Mouse (Mus musculus) kidney, embryonic 14.5 days (tissue): ENCODE measurements around the gene Sec16a. TPM values are rescaled to one million over a fixed set of nuclear protein-coding genes. Genes with fewer than 3 reads are reported as not detected.

Experiments used
- ATAC-seq: fragments of 200-750 bp; cut with Nextera tagmentation; 2 replicates; pipeline ENCODE4 v1.8.0; 2017; ENCODE audit warnings: moderate number of reproducible peaks, mild to moderate bottlenecking, moderate TSS enrichment, moderate library complexity; ENCODE audit not compliant: low FRiP score, low TSS enrichment
- H3K27ac ChIP-seq: fragments of 300-500 bp; sonication (generic); 2 replicates; pipeline ENCODE4 v1.5.1; 2014; ENCODE audit warnings: low read depth, mild to moderate bottlenecking, low read length, moderate library complexity, mixed read lengths
- H3K27me3 ChIP-seq: fragments of 300-500 bp; sonication (generic); 2 replicates; pipeline ENCODE4 v1.6.1; 2014; ENCODE audit warnings: mild to moderate bottlenecking, low read length; ENCODE audit not compliant: control insufficient read depth, insufficient read depth
- H3K36me3 ChIP-seq: fragments of 300-500 bp; sonication (generic); 2 replicates; pipeline ENCODE4 v1.6.1; 2014; ENCODE audit warnings: low read length, mixed read lengths; ENCODE audit not compliant: control insufficient read depth, insufficient read depth
- H3K4me1 ChIP-seq: fragments of 300-500 bp; sonication (generic); 2 replicates; pipeline ENCODE4 v1.6.1; 2014; ENCODE audit warnings: low read length, mixed read lengths; ENCODE audit not compliant: control insufficient read depth, insufficient read depth
- H3K4me2 ChIP-seq: fragments of 300-500 bp; sonication (generic); replicated peaks from 2 replicates; pipeline ENCODE4 v1.6.1; 2014; ENCODE audit warnings: low read depth, mild to moderate bottlenecking, low read length
- H3K4me3 ChIP-seq: fragments of 300-500 bp; sonication (generic); 2 replicates; pipeline ENCODE4 v1.5.1; 2014; ENCODE audit warnings: mild to moderate bottlenecking, low read length
- H3K9ac ChIP-seq: fragments of 300-500 bp; sonication (generic); 2 replicates; pipeline ENCODE4 v1.6.1; 2014; ENCODE audit warnings: low read depth, mild to moderate bottlenecking, low read length, moderate library complexity
- H3K9me3 ChIP-seq: fragments of 300-500 bp; sonication (generic); 2 replicates; pipeline ENCODE4 v1.6.1; 2016; ENCODE audit warnings: low read length; ENCODE audit not compliant: control insufficient read depth
- WGBS: fragments of 180-500 bp; shearing (Covaris S2); extraction: QIAGEN DNeasy Blood & Tissue Kit; methylation state at CpG from one replicate; pipeline ENCODE4 v1.1.7; 2014; 5-methylcytosine and 5-hydroxymethylcytosine counted together
- microRNA-seq: library from miRNA; unstranded; fragments of <30 nt; microRNA quantifications from one replicate; pipeline ENCODE4, GENCODE M21; 2016
- polyA plus RNA-seq: library from polyadenylated mRNA; unstranded; fragments of >200 nt; fragmentation: Nextera tagmentation; extraction: Ambion mirVana; gene quantifications from 2 replicates; pipeline ENCODE4 v1.2.1, GENCODE M21; 2014

Gene Sec16a
- polyA plus RNA-seq, 1 experiment from 2014 or later: 43.9 TPM

- Histone ChIP-seq H3K27me3 (no peaks in the 10 kb centered on the region), H3K4me2 (no peak overlapping the region), H3K36me3 (peaks cover 65% of the 10 kb centered on the region), H3K9ac (no peak overlapping the region), H3K27ac (no peak overlapping the region), H3K4me1 (no peaks in the 10 kb centered on the region), H3K4me3 (no peak overlapping the region), H3K9me3 (no peaks in the 10 kb centered on the region)
- no peak for ATAC-seq
- 85% methylated on average over 10 of the region's 10 CpGs for WGBS
These were observed 80.1 kb downstream of the Sec16a start for GRCm38 (mm10) chr2:26364738-26365465.

DNA sequence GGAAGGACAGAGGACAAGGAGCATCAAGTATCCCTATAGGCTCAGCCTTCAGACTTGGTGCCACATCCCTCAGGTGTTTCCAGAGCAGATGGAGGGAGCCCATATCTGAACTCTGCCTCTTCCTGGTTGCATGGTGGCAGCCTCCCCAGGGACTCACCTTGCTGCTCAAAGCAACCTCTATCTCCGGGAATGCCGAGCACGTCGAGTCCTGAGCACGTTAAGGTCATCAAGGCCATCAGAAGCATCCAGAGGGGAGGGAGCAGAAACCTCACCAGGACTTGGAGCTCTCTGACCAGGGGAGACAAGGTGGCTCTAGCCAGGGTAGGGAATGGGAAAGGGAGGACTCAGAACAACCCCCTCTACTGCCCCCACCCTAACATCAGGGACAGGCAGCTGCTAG is 81.5 kb downstream of the Sec16a start:
- Histone ChIP-seq H3K27me3 (no peaks in the 10 kb centered on the region), H3K4me1 (no peaks in the 10 kb centered on the region), H3K27ac (no peak overlapping the region), H3K9ac (no peak overlapping the region), H3K4me3 (no peak overlapping the region), H3K9me3 (no peaks in the 10 kb centered on the region), H3K36me3 (peaks cover 51% of the 10 kb centered on the region), H3K4me2 (no peak overlapping the region)
- 75% methylated on average over 5 of the region's 5 CpGs for WGBS
- no peak for ATAC-seq

GRCm38 (mm10) chr2:26362991-26363390 is 82.0 kb downstream of the Sec16a start:
- Histone ChIP-seq H3K36me3 (peaks cover 46% of the 10 kb centered on the region), H3K9me3 (no peaks in the 10 kb centered on the region), H3K4me2 (no peak overlapping the region), H3K27ac (no peak overlapping the region), H3K27me3 (no peaks in the 10 kb centered on the region), H3K4me3 (no peak overlapping the region), H3K9ac (no peak overlapping the region), H3K4me1 (no peaks in the 10 kb centered on the region; the same call in 1 of the 2 replicates)
- ATAC-seq: no peak
- WGBS: 82% methylated on average over 5 of the region's 5 CpGs

DNA sequence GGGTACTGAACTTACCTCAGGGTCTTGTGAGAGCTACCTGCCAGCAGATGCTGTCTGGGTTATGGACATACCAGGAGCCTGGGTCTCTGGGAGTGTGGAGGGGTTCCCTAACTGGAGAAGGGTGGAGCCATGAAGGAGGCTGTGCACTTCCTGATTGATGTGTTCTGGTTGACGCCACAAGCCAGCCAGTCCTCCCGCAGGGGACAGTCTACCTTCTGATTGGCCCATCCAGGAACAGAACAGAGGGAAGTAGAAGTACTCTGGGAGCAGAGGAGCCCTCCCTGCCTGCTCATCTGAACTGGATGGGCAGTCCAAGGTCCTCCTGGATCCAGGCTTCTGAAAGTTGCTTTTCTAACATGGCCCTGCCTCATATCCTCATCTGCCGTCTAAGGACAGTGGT is 84.2 kb downstream of the Sec16a start, which contains the start of gene Card9:
Gene Card9, minus strand, starts transcription at position 147 of the 400 bp plus-strand sequence.
- Histone ChIP-seq H3K27me3 (no peaks in the 10 kb centered on the region), H3K9me3 (no peaks in the 10 kb centered on the region), H3K9ac (no peak within 1 kb of the TSS), H3K4me2 (no peak within 1 kb of the TSS), H3K27ac (no peak within 1 kb of the TSS), H3K4me1 (peaks cover 6% of the 10 kb centered on the region; the same call in 1 of the 2 replicates), H3K4me3 (no peak within 1 kb of the TSS), H3K36me3 (peaks cover 24% of the 10 kb centered on the region)
- no peak for ATAC-seq
- 34% methylated on average over 3 of the region's 3 CpGs for WGBS

- Histone ChIP-seq H3K9me3 (no peaks in the 10 kb centered on the region), H3K4me1 (peaks cover 6% of the 10 kb centered on the region; the same call in 1 of the 2 replicates), H3K27me3 (no peaks in the 10 kb centered on the region), H3K4me3 (no peak overlapping the region), H3K27ac (no peak overlapping the region), H3K36me3 (peaks cover 16% of the 10 kb centered on the region), H3K9ac (no peak overlapping the region), H3K4me2 (no peak overlapping the region)
- ATAC-seq: no peak
- WGBS: 81% methylated on average over 6 of the region's 6 CpGs
These were observed 85.0 kb downstream of the Sec16a start for GRCm38 (mm10) chr2:26359983-26360382.

Small RNAs within 50 kb of the gene (microRNA-seq; reads per million reads assigned to microRNA genes)
- 1.1 reads per million for gene Mir6996

Other genes with a start within 250 kb of the Sec16a start
- gene Lhx3, start 236.9 kb downstream of the Sec16a start, polyA plus RNA-seq: not detected in 2 replicates
- gene Qsox2, start 207.7 kb downstream of the Sec16a start, polyA plus RNA-seq: 10.0 and 19.0 TPM in 2 replicates
- 0.04 TPM in 1 of 2 replicates, not detected in the other for gene Ccdc187, start 150.7 kb downstream of the Sec16a start, polyA plus RNA-seq
- 25.7 and 27.1 TPM in 2 replicates for gene Gpsm1, start 129.7 kb downstream of the Sec16a start, polyA plus RNA-seq
- gene Dnlz, start 93.1 kb downstream of the Sec16a start, polyA plus RNA-seq: 27.4 and 33.3 TPM in 2 replicates
- gene Card9, start 84.3 kb downstream of the Sec16a start, polyA plus RNA-seq: 0.24 and 0.53 TPM in 2 replicates
- 24.6 and 29.3 TPM in 2 replicates for gene Snapc4, start 64.6 kb downstream of the Sec16a start, polyA plus RNA-seq
- gene Entr1, start 55.9 kb downstream of the Sec16a start, polyA plus RNA-seq: 86.1 and 112 TPM in 2 replicates
- 68.9 and 113 TPM in 2 replicates for gene Pmpca, start 55.9 kb downstream of the Sec16a start, polyA plus RNA-seq
- gene Inpp5e, start 36.0 kb downstream of the Sec16a start, polyA plus RNA-seq: 13.7 and 24.7 TPM in 2 replicates
- gene Notch1, start 71.4 kb upstream of the Sec16a start, polyA plus RNA-seq: 33.4 and 45.1 TPM in 2 replicates
- gene Egfl7, start 134.8 kb upstream of the Sec16a start, polyA plus RNA-seq: 172 and 194 TPM in 2 replicates
- not detected in 2 replicates for gene Gm20532, start 141.4 kb upstream of the Sec16a start, polyA plus RNA-seq
- gene Agpat2, start 159.2 kb upstream of the Sec16a start, polyA plus RNA-seq: 30.0 and 41.4 TPM in 2 replicates
- 30.3 and 39.1 TPM in 2 replicates for gene Fam69b, start 183.2 kb upstream of the Sec16a start, polyA plus RNA-seq
- gene Lcn4, start 226.1 kb upstream of the Sec16a start, polyA plus RNA-seq: not detected in 2 replicates